Mouse (Mus musculus): ENCODE results near the gene Pced1b.
"Not testable (repeated sequence)": the region's sequence is repeated elsewhere in the genome, so short reads cannot be mapped to it uniquely, and the experiment has no call there.

GRCm38 (mm10) chr15:97385174-97385573, 138.3 kb downstream of the Pced1b start:
- not testable (repeated sequence) for TF ChIP-seq CTCF (IDR thresholded peaks at IDR 0.05; ENCODE audit: low read depth, low read length); EP300 (IDR thresholded peaks at IDR 0.05; ENCODE audit: insufficient read depth, low read depth, low read length); POLR2A (IDR thresholded peaks at IDR 0.05; ENCODE audit: insufficient read depth, low read length)
